Mouse (Mus musculus) inflammation-experienced regulatory T-cells, adult 6 months (primary cell): ENCODE measurements around the gene Aldh1a2. TPM values are rescaled to one million over a fixed set of nuclear protein-coding genes. Genes with fewer than 3 reads are reported as not detected.

Source experiments
- ATAC-seq: one replicate; pipeline ENCODE4 v1.8.0; 2017
- polyA plus RNA-seq, 3 experiments: library from polyadenylated mRNA; unstranded; fragments of 100-300 nt; shearing (Covaris generic); gene quantifications; one replicate each; pipeline ENCODE4 v1.2.1; 2017

The Aldh1a2 gene
- polyA plus RNA-seq, 3 experiments from 2014 or later, result 0.20 TPM; not detected in 2

- ATAC-seq, result no peak
These were observed 727 bp downstream of the Aldh1a2 start for GRCm38 (mm10) chr9:71216036-71216995.

- no peak for ATAC-seq
These were observed 1.6 kb downstream of the Aldh1a2 start for GRCm38 (mm10) chr9:71216996-71217792.

GRCm38 (mm10) chr9:71217793-71218095, 2.2 kb downstream of the Aldh1a2 start:
- no peak for ATAC-seq

GRCm38 (mm10) chr9:71219161-71219560, 3.6 kb downstream of the Aldh1a2 start:
- ATAC-seq, result no peak

GRCm38 (mm10) chr9:71220401-71220800, 4.8 kb downstream of the Aldh1a2 start:
- no peak for ATAC-seq

- no peak for ATAC-seq
These were observed 11.8 kb downstream of the Aldh1a2 start for GRCm38 (mm10) chr9:71227226-71227970.

GRCm38 (mm10) chr9:71230011-71230410, 14.4 kb downstream of the Aldh1a2 start:
- ATAC-seq, result no peak

GRCm38 (mm10) chr9:71236540-71236939, 21.0 kb downstream of the Aldh1a2 start:
- no peak for ATAC-seq

GRCm38 (mm10) chr9:71239926-71240325, 24.3 kb downstream of the Aldh1a2 start:
- ATAC-seq, result no peak

GRCm38 (mm10) chr9:71241515-71242411, 26.2 kb downstream of the Aldh1a2 start:
- no peak for ATAC-seq

- ATAC-seq, result no peak
These were observed 26.8 kb downstream of the Aldh1a2 start for GRCm38 (mm10) chr9:71242412-71242781.

- no peak for ATAC-seq
These were observed 38.8 kb downstream of the Aldh1a2 start for GRCm38 (mm10) chr9:71254380-71254779.

GRCm38 (mm10) chr9:71262711-71263110, 47.1 kb downstream of the Aldh1a2 start:
- ATAC-seq, result no peak

- no peak for ATAC-seq
These were observed 54.1 kb downstream of the Aldh1a2 start for GRCm38 (mm10) chr9:71269711-71270110.

- ATAC-seq, result no peak
These were observed 54.6 kb downstream of the Aldh1a2 start for GRCm38 (mm10) chr9:71270205-71270604.

- ATAC-seq, result no peak
These were observed 60.6 kb downstream of the Aldh1a2 start for GRCm38 (mm10) chr9:71276149-71276721.

- no peak for ATAC-seq
These were observed 63.2 kb downstream of the Aldh1a2 start for GRCm38 (mm10) chr9:71278741-71279140.

- ATAC-seq, result no peak
These were observed 67.6 kb downstream of the Aldh1a2 start for GRCm38 (mm10) chr9:71283156-71283555.

GRCm38 (mm10) chr9:71285231-71285630, 69.6 kb downstream of the Aldh1a2 start:
- ATAC-seq, result no peak

- ATAC-seq, result no peak
These were observed 70.8 kb downstream of the Aldh1a2 start for GRCm38 (mm10) chr9:71286420-71286819.

GRCm38 (mm10) chr9:71288738-71289137, 73.1 kb downstream of the Aldh1a2 start:
- no peak for ATAC-seq

- no peak for ATAC-seq
These were observed 74.2 kb downstream of the Aldh1a2 start for GRCm38 (mm10) chr9:71289810-71290209.
